Mouse (Mus musculus) megakaryocyte, adult 5-6 weeks (primary cell): Measurements from ENCODE around the gene Amy2a4. TPM values are rescaled to one million over a fixed set of nuclear protein-coding genes. Genes with fewer than 3 reads are reported as not detected.
"Not testable (repeated sequence)": the region's sequence is repeated elsewhere in the genome, so short reads cannot be mapped to it uniquely, and the experiment has no call there.

Experiments
- ATAC-seq: 2 replicates; pipeline ENCODE4 v1.8.0; 2016; ENCODE audit warnings: mild to moderate bottlenecking, inconsistent platforms; ENCODE audit not compliant: poor library complexity, severe bottlenecking
- total RNA-seq, 2 experiments: library from RNA; stranded (forward) in 1 of 2; stranded (reverse) in 1 of 2; fragments of 153-499, 151-499 nt in 1 of 2; fragments of 221-1000, 200-1000 nt in 1 of 2; gene quantifications; 2 replicates each; pipeline versions ENCODE4 v1.2.3 to v1.2.4; 2015 to 2017

Gene Amy2a4
- not detected in 2 replicates for total RNA-seq (2015)
- not detected in 2 replicates for total RNA-seq (2017)

DNA sequence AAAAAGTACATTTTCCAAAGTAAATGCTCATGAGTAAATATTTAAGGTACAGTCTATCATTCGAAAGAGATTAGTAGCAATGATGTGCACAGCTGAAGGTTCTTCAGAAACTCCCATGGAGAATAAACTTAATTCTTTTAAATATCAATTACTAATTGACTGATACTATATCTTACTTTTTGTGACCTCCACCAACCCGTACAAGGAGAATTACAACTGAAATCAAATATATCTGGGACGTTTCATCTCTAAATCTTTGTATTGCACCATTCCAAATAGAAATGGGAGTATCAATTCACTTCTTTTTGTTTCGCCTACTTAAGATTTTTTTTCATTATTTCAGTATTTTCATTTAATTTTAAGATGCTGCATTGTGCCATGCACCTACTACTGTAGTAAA is at the start of gene Amy2a4:
Amy2a4 (minus strand) TSS at position 101 of the 400 bp plus-strand sequence.
- not testable (repeated sequence) for ATAC-seq

GRCm38 (mm10) chr3:113323952-113324351 is 32.7 kb upstream of the Amy2a4 start, which contains the start of gene Amy2a3:
Gene Amy2a3, minus strand, starts transcription at chr3:113324052.
- ATAC-seq, result not testable (repeated sequence)

DNA sequence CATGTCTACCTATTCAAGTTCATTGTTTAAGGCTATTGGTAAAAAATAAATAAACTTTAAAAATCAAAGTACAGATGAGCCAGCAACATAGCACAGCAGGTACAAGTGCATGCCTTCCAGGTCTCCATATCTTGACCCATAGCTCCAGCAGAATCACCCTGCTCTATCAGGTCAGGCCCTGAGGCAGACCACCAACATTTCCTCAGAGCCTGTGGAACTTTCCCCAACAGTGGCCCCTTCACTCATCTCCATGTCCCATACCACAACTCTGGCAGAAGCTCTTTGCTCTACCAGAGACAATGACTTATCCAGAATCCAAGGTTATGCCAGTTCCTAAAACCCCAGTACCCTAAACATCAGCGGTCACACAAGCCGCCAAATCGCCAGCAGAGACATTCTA is 21.7 kb upstream of the Amy2a4 start:
- not testable (repeated sequence) for ATAC-seq

GRCm38 (mm10) chr3:113280285-113280684 is 11.0 kb downstream of the Amy2a4 start:
- not testable (repeated sequence) for ATAC-seq

DNA sequence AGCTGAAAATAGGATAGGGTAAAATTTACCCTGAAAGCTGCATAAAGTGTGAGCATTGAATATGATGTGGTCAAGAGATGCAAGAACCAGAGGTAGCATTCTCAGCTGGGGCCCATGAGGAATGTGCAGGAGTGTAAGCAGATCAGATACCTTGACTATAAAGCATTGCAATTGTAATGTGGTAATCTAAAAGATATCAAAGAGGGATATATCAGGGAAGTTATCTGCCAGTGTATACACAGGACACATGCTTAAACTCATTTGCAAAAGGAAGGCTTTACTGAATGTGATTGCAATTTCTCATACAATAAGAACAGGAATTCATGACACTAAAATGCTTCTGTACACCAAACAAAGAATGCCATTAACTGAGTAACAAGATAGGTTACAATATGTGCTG is 11.7 kb downstream of the Amy2a4 start:
- not testable (repeated sequence) for ATAC-seq

GRCm38 (mm10) chr3:113258737-113259136 is 32.5 kb downstream of the Amy2a4 start, which contains the start of gene Amy2a5:
Gene Amy2a5, minus strand, starts transcription at chr3:113258837.
- not testable (repeated sequence) for ATAC-seq

Other genes starting within 250 kb of the Amy2a4 start
- gene Amy2a5, start 32.6 kb downstream of the Amy2a4 start, total RNA-seq (2015), result not detected in 2 replicates
- gene Amy2a5, start 32.6 kb downstream of the Amy2a4 start, total RNA-seq (2017), result not detected in 2 replicates
- not detected in 2 replicates for gene Amy2a3, start 32.6 kb upstream of the Amy2a4 start, total RNA-seq (2015)
- not detected in 2 replicates for gene Amy2a3, start 32.6 kb upstream of the Amy2a4 start, total RNA-seq (2017)
- gene Amy2a2, start 65.2 kb upstream of the Amy2a4 start, total RNA-seq (2015), result not detected in 2 replicates
- gene Amy2a2, start 65.2 kb upstream of the Amy2a4 start, total RNA-seq (2017), result not detected in 2 replicates
- not detected in 2 replicates for gene Amy2a1, start 241.0 kb upstream of the Amy2a4 start, total RNA-seq (2015)
- not detected in 2 replicates for gene Amy2a1, start 241.0 kb upstream of the Amy2a4 start, total RNA-seq (2017)